Mouse (Mus musculus): ENCODE measurements at regions not wholly inside any gene's neighbourhood (a gene's known extent, or its start where the extent isn't known, plus 50 kb on each side); places are given as distances from the start of the nearest gene placed in this dataset.
A peak's percentile ranks its signal among the peaks of the same experiment; 100 is the strongest.
"Not testable (repeated sequence)": the region's sequence is repeated elsewhere in the genome, so short reads cannot be mapped to it uniquely, and the experiment has no call there.

- DNase-seq: no peak
Measured at GRCm38 (mm10) chr2:166475624-166476023, 238.0 kb downstream of the Prex1 start.

- no peak for DNase-seq
Measured at GRCm38 (mm10) chr2:166474601-166475000, 239.0 kb downstream of the Prex1 start.

DNA sequence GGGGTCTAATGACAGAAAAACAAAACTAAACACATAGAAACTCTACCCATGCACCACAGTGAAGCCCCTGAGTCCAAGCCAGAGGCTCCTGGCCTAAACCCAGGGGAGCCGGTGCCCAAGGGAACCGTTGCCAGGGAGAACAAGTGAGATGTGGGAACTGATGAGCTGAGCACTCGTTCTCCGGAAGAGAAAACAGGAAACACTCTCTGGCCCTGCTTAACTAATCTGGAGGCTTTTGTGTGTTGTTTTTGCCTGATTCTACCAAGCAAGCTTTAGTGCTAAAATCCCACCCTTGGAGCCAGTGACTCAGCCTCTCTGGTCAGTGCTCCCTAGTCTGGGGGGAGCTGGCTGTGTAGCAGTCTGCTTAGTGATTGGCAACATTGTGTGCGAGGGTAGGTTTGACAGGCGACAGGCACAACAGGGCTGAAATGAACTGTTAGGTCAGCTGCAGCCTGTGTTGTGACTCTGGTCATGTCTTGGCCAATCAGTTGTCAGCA lies 242.3 kb downstream of the Prex1 start:
- no peak for DNase-seq

GRCm38 (mm10) chr2:166469046-166469593 lies 244.5 kb downstream of the Prex1 start:
- no peak for DNase-seq

DNA sequence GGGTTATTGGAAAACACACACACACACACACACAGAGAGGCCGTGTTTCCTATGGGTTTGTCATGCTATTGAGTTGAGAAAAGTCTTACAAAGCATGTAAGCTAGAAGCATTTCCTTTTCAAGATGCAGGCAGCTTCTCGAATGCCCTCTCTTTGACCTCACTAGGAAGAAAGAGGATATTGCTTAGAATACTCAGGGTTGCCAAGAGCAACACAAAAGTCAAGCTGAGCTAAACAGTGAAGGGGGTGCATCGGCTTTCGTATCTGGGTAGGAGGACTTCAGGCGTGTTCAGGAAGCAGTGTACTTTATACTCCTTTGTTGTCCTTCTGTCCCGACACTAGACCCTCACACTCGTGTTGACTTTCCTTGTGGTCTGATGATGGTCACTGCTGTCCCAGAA lies 246.5 kb downstream of the Prex1 start:
- no peak for DNase-seq

- no peak for DNase-seq
Measured at GRCm38 (mm10) chr2:166465531-166465930, 248.1 kb downstream of the Prex1 start.

DNA sequence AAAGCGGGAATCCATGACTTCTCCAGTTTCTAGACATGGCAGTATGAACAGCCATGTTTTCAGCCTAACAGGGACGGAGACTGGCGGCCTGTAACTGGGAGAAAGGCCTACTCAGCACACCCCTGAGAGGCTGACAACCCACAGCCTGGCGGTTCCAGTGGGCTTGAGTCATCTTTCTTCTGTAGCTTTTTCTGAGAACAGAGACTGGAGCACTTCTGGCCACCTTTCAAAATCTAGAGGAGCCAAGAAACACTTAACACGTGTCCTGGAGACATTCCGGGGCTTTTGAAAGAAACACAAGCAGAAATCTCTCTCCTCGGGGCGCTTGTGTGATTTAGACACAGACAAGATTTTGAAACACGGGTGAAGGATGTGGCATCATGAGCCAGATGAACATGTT lies 250.1 kb downstream of the Prex1 start:
- no peak for DNase-seq

DNA sequence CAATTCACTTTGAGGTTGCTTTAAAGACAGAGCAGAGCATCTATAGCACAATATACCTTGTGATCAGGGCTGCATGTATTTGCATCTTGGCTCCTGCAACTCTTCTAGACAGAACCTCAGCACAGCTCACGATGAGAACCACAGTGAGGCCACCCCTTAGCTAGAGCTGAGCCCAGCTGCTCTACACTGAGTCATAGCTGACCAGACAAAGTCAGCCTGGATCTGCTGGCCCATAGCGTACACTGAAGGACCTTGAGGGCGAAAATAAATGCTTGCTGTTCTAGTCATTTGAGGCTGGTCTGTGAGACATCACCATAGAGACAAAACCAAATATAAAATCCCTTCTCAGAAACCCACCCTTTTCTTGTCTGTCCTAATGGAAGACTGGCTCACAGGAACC lies 251.7 kb downstream of the Prex1 start:
- no peak for DNase-seq

DNA sequence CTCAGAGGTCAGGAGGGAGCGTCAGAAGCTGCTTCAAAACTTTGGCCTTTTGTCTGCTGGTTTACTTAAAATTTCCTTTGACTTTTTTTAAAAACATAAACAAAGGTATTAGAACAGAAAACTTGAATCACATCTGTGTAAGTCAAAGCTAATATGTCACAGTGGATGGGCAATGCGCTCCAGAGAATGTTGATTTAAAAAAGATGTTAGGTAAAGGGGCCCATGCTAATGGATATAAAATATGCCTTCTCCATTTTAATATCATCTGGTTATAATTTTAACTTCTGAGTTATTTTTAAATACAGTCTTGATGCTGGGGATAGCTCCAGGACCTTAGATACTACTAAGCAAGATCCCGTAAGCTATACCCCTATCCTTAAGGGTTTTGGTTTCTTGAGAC lies 252.5 kb downstream of the Prex1 start:
- no peak for DNase-seq

DNA sequence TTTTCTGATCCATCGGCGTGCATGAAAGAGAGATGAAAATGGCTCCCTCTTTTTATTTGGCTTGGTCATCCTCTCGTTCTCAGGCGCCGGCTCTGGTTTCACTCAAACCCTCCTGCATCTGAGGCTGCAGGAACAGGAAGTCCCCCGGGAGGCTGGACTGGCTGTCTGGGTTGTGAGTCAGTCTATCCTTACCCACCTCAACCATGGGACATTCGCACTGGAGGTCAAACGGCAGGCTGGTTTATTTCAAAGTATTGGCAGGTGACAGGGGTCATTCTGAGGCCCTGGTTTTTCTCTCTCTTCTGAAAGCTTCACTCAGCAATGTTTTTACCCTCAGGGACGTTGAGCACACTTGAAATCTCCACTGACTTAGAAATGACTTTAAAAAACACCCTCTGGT lies 253.7 kb downstream of the Prex1 start:
- DNase-seq: peak; percentile 44

- DNase-seq: no peak
Measured at GRCm38 (mm10) chr2:166458953-166459352, 254.7 kb downstream of the Prex1 start.

DNA sequence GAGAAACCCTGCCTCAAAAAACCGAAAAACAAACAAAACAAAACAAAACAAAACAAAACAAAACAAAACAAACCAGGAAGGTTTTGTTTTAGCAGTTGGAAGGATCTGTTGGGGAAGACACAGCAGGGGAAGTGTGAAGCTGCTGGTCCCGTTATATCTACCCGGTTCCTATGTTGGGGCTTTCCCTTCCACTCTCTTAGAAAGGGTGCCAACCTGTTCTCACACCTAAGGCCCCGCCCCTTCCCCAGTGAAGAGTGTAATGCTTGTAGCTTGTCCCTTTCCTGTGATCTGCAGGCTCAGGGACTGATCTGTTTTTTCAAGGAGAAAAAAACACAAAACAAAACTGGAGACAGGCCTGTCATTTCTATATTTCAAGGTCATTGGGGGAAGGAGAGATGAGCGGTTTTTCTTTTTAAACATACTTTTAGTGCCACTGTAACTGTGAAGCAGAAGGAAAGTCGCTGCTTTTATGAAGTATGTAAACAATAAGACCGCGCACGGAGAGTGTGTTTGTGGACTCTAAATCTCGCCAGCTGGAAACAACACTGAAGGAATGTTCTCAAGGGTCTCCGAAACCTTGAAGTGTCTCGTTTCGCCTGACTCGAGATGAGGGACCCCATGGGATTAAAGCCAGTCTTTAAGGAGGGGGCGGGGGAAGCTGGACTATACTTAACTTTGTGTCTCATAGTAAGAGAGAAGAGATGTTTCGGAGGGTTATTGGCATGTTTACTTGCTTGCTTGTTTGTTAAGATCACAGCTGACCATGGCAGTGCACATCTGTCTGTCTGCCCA lies 256.1 kb downstream of the Prex1 start:
- DNase-seq: no peak

- DNase-seq: not testable (repeated sequence)
Measured at GRCm38 (mm10) chr2:166454160-166454888, 259.3 kb downstream of the Prex1 start.

DNA sequence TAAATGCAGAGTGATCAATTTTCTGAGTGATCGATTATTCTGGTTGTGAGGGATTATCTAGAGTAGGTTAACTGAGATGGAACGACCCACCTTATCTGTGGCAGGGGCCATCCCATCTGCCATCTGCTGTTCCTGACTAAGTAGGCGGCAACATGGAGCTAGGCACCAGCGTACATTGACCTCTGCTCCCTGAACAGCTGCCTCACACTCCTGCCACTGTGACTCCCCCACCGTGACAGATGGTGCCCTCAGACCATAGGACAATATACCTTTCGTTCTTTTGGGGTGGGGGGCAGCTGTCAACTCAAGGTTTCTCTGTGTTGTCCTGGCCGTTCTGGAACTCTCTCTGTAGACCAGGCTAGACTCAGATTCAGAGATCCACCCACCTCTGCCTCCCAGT lies 262.7 kb downstream of the Prex1 start:
- DNase-seq: no peak

DNA sequence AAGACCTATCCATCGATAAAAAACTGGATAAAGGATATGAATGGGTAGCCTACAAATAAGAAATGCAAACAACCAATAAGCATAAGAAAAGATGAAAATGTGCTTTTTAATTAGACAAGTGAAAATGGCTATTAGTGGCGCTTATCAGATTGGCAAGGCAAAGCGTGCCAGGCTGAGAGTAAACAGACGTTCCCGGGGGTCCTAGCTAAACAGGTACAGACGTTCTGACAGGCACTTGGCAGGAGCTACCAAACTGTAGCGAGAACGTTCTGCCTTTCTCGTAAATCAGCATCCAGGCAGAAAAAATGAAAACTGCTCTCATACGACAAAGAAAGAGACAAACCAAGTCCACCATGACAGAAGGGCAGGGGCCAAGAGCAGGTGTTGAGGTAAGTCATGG lies 263.3 kb downstream of the Prex1 start:
- no peak for DNase-seq

DNA sequence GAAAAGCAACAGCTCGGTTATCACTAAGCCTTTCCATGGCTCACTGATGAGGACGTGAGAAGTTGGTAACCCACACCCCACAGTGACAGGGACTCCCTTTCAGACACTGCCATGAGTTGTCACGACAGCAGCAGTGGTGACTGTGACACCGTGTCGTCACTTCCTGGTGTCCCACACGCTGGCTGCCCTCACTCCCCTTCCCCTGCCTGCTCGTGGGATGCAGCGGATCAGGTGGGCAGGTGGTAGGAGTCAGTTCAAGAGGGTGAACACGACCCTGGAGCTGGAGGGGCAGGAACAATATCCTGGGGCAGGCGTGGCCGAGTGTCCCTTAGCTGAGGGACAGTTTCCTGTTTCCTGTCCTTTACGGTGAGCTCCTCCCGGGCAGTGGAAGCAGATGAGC lies 264.9 kb downstream of the Prex1 start:
- DNase-seq: no peak

DNA sequence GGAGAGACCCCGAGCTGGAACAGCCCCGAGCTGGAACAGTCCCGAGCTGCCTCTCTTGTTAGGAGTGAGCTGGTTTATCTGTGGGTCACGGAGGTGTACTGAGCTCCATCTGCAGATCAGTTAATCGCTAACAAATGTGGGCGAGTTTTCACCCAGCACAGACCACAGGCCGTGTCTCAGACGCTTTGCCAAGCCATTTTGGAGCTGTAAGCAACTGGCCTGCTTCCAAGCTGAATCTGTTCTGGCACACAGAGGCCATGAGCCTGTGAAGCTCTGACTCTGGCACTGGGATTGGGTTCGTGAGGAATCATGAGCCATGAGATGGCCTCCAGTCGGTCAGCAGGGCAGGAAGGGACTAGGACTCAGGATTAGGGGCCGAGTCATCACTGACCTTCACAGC lies 265.5 kb downstream of the Prex1 start:
- DNase-seq: no peak

DNA sequence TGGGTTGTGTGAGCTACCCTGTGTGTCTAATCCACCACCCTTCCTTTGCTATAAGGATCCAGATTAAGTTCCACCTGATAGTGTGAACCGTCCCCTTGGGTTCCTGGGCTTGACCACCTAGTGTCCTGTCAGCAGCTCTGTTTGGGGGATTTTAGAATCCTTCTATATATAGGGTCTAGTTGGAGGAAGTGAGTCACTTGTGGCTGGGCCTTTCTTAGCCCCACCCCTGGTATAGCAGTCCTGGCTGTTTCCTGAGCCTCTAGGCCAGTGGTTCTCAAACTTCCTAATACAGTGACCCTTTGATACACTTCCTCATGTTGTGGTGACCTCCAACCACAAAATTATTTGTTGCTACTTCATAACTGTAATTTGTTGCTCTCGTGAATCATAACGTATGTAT lies 267.1 kb downstream of the Prex1 start:
- peak; percentile 13 for DNase-seq

DNA sequence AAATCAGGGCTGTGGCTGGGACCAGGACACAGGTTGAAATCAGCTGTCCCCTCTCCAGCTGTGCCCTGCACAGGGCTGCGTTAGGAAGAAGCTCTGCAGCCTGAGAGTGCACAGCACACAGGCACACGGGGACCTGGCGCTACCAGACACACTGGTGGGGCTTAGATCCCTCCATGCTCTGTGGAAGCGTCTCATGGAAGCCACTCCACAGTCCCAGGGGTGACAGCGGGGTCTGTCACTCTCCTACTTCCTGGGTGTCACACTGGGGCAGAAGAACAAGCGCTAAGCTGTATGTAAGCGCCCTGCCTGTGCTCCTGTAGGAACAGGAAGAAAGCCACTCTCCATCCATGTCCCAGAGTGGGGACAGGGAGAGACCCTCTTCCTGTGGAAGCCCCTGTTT lies 267.8 kb downstream of the Prex1 start:
- not testable (repeated sequence) for DNase-seq

DNA sequence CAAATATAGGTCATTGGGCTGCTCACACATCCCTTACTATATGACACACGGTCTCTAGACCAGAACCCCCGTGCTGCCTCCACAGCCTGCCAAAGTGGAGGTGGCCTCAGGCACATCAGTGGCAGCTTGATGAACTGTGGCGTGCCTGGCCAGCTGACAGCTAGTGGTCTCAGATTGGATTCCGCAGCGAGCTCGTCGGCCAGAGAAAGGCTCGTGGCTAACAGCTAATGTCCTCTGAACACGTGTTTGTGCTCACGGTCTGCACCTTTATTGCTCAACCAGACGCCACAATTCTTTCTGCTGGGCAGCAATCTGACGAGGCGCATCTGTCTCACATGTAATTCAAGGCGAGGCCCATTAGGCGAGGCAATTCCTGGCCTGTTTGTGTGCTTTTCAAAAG lies 270.6 kb downstream of the Prex1 start:
- no peak for DNase-seq

- no peak for DNase-seq
Measured at GRCm38 (mm10) chr2:166439847-166440775, 273.5 kb downstream of the Prex1 start.

GRCm38 (mm10) chr2:166438207-166438606 lies 275.4 kb downstream of the Prex1 start:
- DNase-seq: no peak

GRCm38 (mm10) chr2:166434554-166434953 lies 279.1 kb downstream of the Prex1 start:
- DNase-seq: no peak
